Mouse (Mus musculus) CD4-positive helper T cell, adult 2 months (primary cell): ENCODE measurements at regions not wholly inside any gene's neighbourhood (a gene's known extent, or its start where the extent isn't known, plus 50 kb on each side); places are given as distances from the start of the nearest gene placed in this dataset.

Source experiments
- DNase-seq: peaks from one replicate; pipeline ENCODE4 v3.0.0-alpha.2; 2012; ENCODE audit warnings: low read depth, missing footprints, low spot score

DNA sequence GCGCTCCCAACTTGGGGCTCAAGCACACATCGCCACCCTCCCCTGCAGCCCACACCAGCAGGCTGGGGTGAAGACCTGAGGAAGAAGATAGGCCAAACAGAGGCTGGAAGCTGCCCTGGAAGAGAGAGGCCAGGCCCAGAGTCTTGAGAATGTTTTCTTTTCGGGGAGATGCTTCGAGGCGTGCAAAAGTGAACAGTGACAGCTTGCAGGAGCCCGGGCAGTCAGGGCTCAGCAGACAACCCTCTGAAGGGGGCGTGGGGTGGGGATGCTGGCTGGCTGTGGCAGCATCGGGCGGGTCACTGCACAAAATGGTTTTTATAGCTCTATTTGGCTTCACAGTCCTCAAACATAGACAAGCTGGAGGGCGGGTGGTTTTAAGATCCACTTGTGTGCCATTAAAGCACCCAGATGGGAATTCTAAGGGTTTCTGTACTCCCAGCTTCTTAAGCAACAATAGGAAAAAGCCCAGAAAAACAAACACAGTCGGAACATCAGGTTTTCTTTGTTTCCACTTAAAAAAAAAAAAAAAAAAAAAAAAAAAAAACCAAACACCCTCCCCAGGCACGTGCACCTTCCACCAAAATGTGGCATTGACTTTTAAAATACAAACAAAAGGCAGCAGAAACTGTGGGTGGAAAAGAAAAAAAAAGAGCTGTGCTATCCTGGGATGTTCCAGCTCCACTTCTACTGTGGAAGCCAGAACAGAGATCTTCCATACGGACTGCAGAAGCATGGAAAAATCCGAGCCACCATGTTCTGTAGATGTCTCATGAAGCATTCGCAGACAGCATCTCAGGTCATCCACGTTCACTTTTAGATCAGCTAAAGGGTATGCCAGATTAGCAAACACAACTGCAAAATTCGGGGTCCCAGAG lies 123.5 kb downstream of the Ly86 start:
- no peak for DNase-seq

DNA sequence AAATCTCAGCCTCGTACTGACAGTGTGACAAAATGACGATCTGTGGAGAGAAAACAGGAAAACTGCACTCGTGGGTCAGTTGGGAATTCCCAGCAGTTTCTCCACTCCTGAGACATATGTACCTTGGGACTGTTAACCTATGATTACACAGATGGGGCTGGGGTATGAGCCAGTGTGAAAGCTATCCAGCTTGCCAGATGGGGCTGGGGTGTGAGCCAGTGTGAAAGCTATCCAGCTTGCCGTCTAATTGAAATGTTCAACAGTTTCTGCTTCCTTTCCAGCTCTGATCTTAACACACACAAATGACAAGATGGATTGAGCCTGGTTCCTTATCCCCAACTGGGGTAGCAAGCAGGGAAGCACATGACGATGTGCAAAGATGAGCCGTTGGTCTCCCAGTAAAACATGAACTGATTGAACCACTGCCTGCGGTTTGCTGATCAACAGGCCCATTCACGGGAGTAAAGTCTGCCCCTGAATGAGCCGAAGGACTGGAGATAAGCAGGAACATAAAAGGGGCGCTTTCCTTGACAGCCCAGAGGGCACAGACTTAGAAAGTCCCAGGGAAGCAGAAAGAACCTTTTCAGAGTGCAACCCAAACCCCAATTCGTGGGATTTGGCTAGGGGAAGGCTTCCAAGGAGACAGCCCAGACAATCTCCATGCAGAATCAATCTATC lies 125.4 kb downstream of the Ly86 start:
- no peak for DNase-seq

DNA sequence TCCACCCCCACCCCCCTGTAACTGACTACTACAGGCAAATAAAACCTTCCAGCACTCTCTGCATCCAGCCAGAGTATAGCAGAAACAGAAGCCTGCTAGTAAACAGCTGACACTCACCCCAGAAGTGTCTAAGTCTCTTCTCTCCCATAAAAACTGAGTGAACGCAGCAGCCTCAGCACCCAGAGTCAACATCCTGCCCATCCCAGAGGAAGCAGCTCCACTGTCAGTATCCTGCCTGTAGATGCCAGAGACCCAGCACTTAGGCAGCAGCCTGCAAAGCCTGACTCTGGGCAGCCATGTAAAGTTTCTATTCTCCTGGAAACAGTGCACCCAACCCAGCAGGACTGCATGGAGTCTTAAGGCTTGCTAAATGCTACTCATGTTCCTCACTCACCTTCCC lies 128.4 kb downstream of the Ly86 start:
- DNase-seq: no peak

DNA sequence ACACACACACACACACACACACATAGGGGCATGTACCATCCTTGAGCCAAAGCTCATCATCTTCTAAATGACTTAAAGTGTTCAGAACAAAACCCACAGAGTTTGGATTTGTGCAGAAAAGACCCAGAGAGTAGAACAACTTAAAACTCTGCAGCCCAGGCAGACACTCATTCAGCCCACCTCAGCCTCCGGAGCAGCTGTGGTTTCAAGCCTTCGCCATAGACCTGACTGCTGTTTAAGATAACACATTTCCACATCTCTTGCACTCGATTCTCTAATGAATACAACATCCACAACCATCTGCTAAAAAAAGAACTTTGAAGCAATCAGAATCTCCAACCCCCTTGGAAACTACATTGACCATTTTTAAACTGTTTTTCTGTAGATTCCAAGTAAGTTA lies 130.8 kb downstream of the Ly86 start:
- no peak for DNase-seq

DNA sequence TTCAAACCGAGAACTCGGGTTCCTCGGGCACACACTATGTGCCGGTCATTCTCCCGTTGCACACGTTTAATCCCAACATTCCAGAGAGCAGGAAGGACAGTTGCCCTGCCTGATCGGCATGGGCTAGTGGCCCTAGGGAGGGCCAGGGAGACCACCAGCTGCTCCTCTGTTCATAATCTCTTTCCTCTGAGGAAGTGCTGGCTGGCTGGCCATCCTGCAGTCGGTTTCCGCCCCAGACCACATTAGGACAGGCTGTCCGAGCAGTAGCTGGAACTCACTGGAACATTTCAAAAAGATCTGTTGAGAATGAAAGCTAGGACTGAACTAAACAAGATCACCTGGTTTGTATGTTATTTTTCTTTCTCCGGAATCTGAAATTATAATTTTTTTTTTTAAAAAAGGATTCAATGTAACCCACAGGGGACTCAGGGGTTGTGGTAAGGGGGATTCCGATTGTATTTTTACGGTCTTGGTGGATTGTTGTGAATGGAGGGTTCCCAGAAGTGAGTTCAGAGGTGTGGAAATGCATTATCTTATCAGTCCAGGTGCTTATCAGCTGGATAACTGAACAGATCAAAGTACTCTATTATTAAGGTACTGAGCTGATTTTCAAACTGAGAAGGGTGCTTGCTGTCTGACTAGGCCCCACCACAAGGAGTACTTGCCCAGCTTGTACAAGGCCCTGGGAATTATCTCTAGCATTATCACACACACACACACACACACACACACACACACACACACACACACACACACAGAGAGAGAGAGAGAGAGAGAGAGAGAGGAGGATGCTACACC lies 131.4 kb downstream of the Ly86 start:
- no peak for DNase-seq

DNA sequence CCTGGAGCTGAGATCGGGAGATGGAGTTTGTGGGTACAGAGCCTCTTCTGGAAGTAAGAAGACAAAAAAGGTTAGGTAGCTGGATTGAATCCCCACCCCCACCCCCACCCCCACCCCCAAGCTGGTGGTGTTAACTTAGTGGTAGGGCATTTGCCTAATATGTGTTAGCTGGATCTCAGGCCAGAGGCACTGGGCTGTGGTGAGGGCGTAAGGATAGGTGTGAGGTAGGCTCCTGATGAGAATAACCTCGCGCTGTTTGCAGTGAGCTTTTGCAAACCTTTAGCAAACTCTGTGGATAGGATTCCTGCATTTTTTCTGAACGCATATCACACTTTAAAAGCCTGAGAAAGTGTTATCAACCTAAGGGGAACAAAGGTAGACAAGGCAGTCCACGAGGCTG lies 132.3 kb downstream of the Ly86 start:
- no peak for DNase-seq

DNA sequence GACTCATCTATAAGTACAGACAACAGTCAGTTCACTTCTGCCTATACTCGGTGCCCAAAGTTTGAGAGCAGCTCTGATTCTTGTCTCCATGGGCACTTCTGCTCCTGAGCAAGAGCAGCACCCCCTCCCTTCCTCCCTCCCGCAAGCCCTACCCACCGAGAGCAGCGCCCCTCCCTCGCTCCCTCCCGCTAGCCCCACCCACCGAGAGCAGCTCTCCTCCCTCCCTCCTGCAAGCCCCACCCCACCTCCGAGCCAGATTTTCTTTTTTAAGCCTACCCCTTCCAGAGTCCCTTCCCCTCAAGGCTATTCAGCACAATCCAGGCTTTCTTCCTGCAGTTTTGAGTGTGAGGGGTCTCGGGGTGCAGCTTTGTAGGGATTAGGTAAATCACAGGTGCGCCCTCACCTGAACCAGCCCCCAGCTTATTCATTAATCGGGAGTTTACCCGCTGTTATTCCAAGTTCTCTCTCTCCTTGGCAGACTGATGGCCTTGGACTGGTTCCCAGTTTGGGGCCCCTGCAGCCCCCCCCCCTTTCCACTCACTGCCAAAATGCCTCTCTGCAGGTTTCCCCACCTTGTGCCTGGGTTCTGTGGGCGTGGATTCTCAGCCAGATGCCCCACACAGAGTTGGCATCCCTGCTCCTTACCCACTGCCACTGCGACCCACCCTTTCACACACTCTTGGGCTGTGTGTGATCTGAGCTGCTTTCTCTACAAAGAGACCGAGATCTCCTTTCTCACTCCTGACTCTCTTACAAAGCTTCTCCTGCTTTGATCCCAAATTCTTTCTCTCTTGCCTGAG lies 132.9 kb downstream of the Ly86 start:
- DNase-seq: peak; percentile 54

DNA sequence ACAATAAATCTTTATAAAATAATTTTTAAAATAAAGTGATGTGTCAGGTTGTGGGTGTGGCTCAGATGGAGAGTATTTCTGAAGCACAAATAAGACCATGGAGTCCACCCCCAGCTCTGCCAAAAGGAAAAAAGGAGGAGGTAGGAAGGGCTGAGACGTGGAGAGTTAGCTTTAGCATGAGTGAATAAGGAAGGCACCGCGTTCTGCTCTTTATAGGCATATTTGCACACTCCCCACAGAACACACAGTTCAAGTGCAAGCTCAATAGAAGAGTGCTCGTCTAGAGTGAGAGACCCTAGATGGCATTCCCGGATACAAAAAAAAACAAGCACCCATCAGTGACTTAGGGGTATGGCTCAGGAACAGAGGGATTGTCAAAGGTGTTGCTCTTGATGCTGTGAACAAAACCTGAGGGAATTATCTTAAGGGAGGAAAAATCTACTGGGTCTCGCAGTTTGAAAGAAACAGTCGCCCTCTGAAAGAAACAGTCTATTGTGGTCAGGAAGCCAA lies 134.2 kb downstream of the Ly86 start:
- no peak for DNase-seq

DNA sequence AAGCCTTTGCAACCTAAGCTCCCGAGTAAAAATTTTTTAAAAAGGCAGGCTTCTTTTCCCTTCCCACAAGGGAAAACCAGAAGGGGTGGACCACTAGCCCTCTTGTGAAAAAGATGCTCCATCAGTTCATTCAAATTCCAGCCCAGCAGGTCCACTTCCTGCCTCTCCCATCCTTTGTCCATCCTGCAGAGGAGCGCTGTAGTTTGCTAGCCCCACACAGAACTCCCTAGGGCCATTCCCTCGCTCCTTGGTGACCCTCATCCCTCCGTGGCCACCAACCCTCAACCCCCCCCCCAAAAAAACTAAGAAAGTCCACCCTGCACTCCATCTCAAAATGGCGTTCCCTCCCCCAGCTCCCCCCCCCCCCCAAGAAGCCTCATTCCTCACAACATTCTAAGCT lies 136.5 kb downstream of the Ly86 start:
- no peak for DNase-seq

DNA sequence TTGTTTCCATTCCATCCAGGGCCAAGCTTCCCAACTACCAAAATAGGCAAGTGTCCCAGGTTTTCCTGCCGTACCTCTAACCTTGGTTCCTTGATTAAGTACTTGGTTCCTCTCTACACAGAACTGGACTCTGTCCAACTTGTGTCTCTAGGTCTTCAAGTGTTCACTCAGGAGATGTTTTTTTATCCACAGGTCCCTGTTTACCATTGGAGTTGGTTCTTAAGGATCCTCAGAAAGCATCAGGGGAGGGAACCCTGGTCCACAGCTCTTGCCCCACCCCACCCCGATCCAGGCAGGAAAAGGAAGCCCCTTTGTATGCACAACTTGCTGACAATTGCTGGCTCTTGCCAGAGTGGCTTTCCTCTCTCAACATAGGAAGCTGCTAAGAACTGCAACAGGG lies 137.0 kb downstream of the Ly86 start:
- DNase-seq: no peak

DNA sequence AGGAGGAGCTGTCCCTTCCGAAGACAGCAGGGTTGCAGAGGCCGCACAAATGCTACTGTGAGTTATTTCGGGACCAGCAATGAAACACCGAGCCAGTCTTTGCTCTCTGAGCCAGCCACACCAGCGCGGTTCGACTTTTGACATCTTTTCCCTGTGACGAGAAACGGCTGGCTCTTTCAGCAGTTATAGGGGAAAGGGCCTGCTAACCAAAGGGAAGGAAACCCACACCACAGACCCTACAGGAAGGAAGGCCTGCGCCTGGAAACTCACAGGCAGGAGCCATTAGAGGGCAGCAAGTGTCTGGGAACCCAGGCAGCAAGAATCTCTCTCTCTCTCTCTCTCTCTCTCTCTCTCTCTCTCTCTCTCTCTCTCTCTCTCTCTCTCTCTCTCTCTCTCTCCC lies 137.6 kb downstream of the Ly86 start:
- peak; percentile 11 for DNase-seq

DNA sequence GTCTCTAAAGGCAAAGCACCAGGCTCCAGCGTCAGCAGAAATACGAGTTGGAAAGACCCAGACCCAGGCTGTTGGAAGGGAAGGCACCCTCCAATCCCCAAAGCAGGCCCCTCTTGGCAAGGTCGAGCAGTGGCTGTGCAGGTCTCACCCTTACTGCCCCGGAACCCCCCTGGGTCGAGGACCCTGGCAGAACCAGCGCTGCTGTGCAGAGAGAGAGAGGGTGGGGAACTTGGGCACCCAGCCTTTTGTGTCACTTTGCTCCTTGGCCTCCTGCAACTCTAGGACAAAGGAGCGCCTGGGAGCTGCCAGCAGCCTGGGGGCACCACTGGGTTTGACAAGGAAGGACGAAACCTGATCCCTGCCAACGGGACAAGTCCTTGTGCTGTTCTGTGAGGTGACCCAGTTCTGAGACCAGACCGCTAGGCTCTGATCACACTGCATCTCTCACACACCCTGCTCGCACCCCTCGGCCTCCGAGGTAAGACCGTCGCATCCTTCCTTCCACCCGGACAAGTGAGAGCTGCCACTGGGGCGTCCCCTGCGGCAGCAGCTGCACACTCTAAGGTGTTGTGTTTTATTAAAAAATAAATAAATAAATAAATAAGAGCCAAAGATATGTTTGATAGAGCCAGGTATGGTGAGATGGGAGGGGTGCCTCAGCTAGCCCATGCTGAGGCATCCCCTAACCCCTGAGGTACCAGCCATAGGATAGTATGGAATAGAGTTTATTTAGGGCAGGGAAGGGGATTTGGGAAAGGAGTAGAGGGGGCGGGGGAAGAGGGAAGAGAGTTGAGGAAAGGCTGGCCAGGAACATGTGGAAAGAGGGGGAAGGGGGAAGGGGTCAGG lies 138.2 kb downstream of the Ly86 start:
- no peak for DNase-seq

DNA sequence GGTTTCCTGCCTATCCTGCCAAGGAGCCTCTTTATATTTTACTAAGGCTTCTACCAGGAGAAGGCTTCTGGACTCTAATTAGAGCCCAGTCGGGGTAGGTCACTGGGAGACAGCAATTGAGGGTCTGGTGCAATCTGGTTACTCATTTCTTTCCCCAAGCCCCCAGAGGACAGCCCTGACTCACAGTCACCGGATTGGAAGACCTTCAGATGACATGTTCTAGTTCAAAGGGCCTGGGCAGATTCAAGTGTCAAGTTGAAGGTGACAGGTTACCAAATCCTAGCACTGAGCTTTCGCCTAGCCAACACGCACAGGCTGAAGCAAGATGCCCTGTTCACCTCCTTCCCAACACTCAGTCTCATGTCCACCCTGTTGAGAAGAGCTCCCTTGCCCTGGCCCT lies 139.6 kb downstream of the Ly86 start:
- no peak for DNase-seq

DNA sequence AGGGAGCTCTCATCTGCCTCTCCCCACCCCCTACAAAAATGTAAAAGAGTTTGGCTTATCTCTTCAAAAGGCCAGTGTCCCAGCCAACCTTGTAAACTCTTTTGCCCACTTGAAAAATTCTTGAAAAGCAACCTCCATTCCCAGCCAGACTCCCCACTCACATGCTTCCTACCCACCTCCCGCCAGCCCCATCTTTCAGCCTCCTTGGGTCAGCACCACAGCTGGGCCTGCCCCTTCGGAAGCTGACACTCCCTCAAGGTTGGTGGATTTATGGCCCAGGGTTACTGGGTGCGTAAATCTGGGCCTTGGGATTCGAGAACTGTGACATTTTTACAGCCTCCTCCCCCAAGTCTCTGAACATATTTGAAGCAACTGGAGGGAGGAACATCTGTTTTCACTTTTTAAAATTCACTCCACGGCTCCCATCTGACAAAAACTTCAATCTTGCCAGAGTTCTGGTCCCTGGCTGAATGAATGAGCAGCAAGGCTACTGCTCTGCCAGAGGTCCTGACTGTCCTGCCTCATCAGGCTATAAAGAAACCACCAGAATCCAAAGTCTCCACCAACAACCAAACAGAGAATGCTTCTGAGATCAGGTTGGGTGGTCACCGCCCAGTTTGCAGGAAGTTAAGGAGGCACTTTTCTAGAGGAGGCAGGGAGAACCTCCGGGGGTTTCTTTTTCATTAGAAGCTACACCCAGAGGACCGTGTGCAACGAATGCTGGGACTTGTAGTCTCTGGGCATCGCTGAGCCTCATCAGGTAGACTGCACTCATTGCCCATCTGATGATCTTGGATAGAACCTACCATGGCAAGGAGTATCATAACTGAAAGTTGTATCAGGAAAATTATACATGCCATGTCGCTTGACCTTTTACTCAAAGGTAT lies 147.3 kb downstream of the Ly86 start:
- DNase-seq: no peak

DNA sequence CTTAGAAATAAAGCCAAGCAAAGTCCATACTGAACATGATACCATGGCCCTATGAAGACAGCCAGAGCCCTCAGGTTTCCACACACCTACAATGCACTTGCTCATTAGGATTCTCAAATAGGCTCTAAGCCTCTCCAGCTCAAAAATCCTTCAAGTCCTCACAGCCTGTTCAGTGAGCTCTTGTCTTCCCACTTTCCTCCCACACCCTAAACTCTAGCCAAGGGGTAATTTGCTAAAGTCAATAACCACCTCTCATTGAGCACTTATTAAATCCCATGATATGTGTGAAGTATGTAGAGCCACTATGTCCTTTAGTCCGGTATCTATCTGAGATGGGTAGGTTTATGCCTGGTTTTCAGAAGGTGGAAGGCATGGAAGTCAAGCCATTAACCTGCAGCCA lies 148.3 kb downstream of the Ly86 start:
- DNase-seq: no peak

DNA sequence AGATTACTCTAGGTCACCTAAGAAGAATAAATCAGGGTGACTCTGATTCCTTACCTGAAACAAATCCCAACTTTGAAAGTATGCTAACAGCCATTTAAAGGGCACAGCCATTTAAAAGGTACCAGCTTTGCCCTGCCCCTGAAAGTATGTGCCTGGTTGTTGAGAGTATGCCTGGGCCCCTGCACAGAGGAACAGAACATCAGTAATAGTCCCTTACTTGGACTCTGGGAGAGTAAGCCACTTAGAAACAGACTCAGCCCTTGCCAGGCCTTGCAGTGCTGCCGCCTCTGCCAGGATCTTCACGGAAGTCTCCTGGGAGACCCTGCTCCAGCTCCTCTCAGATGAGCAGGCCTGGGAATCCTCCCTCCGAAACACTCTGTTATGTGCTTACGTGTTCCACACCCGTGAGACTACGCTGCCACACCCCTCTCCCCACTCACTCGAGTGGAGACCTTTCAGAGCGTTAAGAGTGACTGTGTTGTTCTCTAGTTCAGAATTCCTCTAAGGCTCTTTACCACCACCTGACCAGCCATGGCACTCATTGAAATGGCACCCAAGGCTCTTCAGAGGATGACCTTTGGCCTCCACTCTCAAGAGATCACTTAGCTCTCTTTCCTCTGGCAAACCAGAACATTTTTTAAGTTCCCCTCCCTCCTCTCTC lies 150.4 kb downstream of the Ly86 start:
- DNase-seq: no peak

DNA sequence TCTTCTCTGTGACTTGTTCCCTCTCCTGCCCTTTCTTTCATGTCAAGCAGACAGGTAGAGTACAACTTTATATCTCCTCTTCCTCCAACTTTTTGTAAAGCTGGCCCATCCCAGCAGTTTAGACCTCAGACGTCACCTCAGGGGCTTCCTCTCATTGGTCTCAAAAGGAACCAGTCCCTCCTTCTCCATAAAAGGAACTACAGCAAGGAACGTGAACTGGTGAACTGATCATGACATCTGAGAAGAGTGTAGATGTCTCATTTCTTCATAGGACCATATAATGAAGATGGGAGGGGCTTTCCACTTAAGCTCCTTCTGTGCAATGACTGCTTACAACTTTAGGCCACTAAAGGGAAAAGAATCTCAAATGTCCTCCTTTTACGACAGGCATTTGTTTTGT lies 153.0 kb downstream of the Ly86 start:
- no peak for DNase-seq

DNA sequence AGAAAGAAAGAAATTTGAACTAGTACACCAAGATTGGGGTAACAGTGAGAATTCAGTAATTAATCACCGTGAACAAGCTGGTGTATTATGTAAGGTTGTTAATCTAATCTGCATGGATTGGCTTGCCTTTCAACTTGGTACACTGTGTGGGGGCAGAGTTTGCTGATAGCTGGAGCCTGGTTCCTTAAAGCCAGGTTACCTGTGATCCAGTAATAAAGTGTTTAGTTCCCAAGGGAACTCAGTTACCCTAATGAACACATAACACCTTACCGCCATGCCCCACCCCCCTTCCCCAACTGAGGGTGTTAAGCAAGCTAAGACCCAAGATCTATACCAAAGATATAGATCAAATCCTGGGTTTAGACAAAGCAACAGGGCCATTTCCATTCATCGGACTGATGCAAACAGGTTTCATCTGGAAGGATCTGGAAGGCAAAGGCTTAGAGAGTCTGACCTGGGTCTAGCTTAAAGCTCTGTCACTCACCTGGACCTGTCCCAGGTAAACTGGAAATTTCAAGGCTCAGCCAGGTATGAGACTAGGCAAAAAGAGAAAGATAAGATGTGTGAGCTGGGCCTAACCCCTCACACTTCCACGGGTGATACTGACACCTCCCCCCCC lies 155.8 kb downstream of the Ly86 start:
- DNase-seq: no peak
